Mouse (Mus musculus) embryonic fibroblast, embryonic 13.5 days (primary cell): ENCODE data around the gene Gabbr2.

ENCODE experiments used
- CTCF ChIP-seq: IDR thresholded peaks from 2 replicates; pipeline ENCODE4 v1.5.1; 2011; ENCODE audit warnings: mild to moderate bottlenecking, control low read depth, low read length, moderate library complexity, borderline replicate concordance; ENCODE audit not compliant: insufficient read depth
- POLR2A ChIP-seq: IDR thresholded peaks from 2 replicates; pipeline ENCODE4 v1.6.1; 2011; ENCODE audit warnings: low read depth, mild to moderate bottlenecking, control low read depth, low read length, moderate library complexity

- TF ChIP-seq POLR2A: no peak
- no peak for TF ChIP-seq CTCF
Measured at GRCm38 (mm10) chr4:46772591-46772990, 219.1 kb downstream of the Gabbr2 start.
